Mouse (Mus musculus): ENCODE results near the gene Sh3bgrl2. TPM values are rescaled to one million over a fixed set of nuclear protein-coding genes. Genes with fewer than 3 reads are reported as not detected.

The Sh3bgrl2 gene
- polyA plus RNA-seq, 1 experiment, result 3.4 TPM

DNA sequence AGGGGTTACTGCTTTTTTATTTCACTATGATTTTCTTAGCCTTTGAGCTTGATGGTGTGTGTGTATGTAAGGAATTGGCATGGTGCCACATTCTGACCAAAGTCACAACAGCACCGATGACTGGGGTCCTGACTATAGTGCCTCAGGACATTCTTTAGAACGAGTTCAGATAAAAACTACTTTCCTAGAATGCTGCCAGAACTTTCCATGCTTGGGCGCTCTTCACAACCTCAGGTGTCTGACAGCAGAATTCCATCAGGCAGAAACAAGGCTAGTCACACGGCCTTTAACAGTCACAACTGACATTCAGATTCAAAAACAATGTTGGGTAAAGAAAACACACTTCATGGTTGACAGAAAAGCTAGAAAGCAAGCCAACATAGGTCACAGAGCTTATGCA lies 95.0 kb downstream of the Sh3bgrl2 start:
- H3K36me3 ChIP-seq (ENCODE audit: control insufficient read depth, insufficient read depth), result no peaks in the 10 kb centered on the region
- no peaks in the 10 kb centered on the region for H3K27me3 ChIP-seq (ENCODE audit: control insufficient read depth, insufficient read depth, insufficient read length)
- no peak for TF ChIP-seq CTCF (IDR thresholded peaks at IDR 0.05; ENCODE audit: control insufficient read depth, insufficient read depth, insufficient read length)
- no peaks in the 10 kb centered on the region for H3K79me2 ChIP-seq (ENCODE audit: control insufficient read depth, insufficient read depth)
- H3K4me3 ChIP-seq (ENCODE audit: insufficient read depth, poor library complexity, severe bottlenecking), result no peak overlapping the region
- H3K79me3 ChIP-seq (ENCODE audit: low read depth), result no peaks in the 10 kb centered on the region
- H3ac ChIP-seq (ENCODE audit: control insufficient read depth, insufficient read length, low read depth), result no peak overlapping the region

DNA sequence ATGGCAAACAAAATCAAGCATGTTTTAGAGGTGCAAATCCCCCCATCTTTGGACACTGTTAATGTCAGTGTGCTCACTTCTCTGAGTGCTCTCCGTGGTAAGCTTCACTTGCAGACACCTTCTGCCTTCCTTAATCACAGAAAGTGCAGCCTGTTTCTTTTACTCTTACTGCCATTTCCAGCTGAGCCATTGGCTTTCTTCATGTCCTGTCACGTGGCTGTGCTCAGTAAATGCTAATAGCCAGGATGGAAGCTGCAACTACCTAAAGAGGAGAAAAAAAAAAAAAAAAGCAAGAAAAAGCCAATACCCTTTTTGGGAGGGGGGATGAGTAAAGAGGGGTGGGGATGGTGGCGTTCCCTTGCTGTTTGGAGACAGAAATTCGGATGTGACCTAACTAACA lies 95.7 kb downstream of the Sh3bgrl2 start:
- Histone ChIP-seq H3K79me2 (ENCODE audit: control insufficient read depth, insufficient read depth) (no peaks in the 10 kb centered on the region), H3K27me3 (ENCODE audit: control insufficient read depth, insufficient read depth, insufficient read length) (no peaks in the 10 kb centered on the region), H3ac (ENCODE audit: control insufficient read depth, insufficient read length, low read depth) (no peak overlapping the region), H3K4me3 (ENCODE audit: insufficient read depth, poor library complexity, severe bottlenecking) (no peak overlapping the region), H3K79me3 (ENCODE audit: low read depth) (no peaks in the 10 kb centered on the region), H3K36me3 (ENCODE audit: control insufficient read depth, insufficient read depth) (no peaks in the 10 kb centered on the region)
- TF ChIP-seq CEBPB (IDR thresholded peaks at IDR 0.05; ENCODE audit: low read depth), result no peak
- TF ChIP-seq USF1 (IDR thresholded peaks at IDR 0.05; ENCODE audit: low read depth), result peak; percentile 10
- no peak for TF ChIP-seq FOSL1 (IDR thresholded peaks at IDR 0.05; ENCODE audit: insufficient read depth, low read length, poor library complexity, severe bottlenecking)
- TF ChIP-seq MYOD1 (IDR thresholded peaks at IDR 0.05; ENCODE audit: control insufficient read depth, insufficient read length, low read depth), result no peak
- no peak for TF ChIP-seq MYOG (IDR thresholded peaks at IDR 0.05; ENCODE audit: control insufficient read depth, extremely low read depth, insufficient read length)
- no peak for TF ChIP-seq CTCF (IDR thresholded peaks at IDR 0.05; ENCODE audit: control insufficient read depth, insufficient read depth, insufficient read length)
- TF ChIP-seq MAX (IDR thresholded peaks at IDR 0.05), result no peak

DNA sequence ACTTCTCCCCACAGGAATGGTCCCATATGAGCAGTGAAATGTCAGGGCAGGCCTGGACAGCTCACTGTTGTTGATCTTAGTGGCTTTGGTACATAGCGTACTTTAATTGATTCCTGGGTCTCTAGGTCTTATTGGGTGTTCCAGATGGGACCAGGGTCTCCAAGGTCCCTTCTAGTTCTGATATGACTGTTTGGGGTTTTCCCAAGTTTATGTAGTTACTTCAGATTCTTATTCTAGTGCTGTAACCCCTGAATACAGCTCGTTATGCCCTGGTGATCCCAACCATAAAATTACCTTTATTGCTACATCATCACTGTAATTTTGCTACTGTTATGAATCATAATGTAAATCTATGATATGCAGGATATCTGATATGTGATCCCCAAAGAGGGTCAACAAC lies 98.1 kb downstream of the Sh3bgrl2 start:
- no peak overlapping the region for H3K4me3 ChIP-seq (ENCODE audit: insufficient read depth, poor library complexity, severe bottlenecking)
- no peaks in the 10 kb centered on the region for H3K79me3 ChIP-seq (ENCODE audit: low read depth)
- H3K36me3 ChIP-seq (ENCODE audit: control insufficient read depth, insufficient read depth), result no peaks in the 10 kb centered on the region
- no peak for TF ChIP-seq CEBPB (IDR thresholded peaks at IDR 0.05; ENCODE audit: low read depth)
- TF ChIP-seq MAX (IDR thresholded peaks at IDR 0.05), result no peak
- TF ChIP-seq CTCF (IDR thresholded peaks at IDR 0.05; ENCODE audit: control insufficient read depth, insufficient read depth, insufficient read length), result no peak
- no peak for TF ChIP-seq USF1 (IDR thresholded peaks at IDR 0.05; ENCODE audit: low read depth)
- TF ChIP-seq MYOG (IDR thresholded peaks at IDR 0.05; ENCODE audit: control insufficient read depth, extremely low read depth, insufficient read length), result no peak
- TF ChIP-seq FOSL1 (IDR thresholded peaks at IDR 0.05; ENCODE audit: insufficient read depth, low read length, poor library complexity, severe bottlenecking), result no peak
- TF ChIP-seq MYOD1 (IDR thresholded peaks at IDR 0.05; ENCODE audit: control insufficient read depth, insufficient read length, low read depth), result no peak
- no peak overlapping the region for H3ac ChIP-seq (ENCODE audit: control insufficient read depth, insufficient read length, low read depth)
- H3K27me3 ChIP-seq (ENCODE audit: control insufficient read depth, insufficient read depth, insufficient read length), result peaks cover 3% of the 10 kb centered on the region
- no peaks in the 10 kb centered on the region for H3K79me2 ChIP-seq (ENCODE audit: control insufficient read depth, insufficient read depth)

- no peak for TF ChIP-seq MYOD1 (IDR thresholded peaks at IDR 0.05; ENCODE audit: control insufficient read depth, insufficient read length, low read depth)
- TF ChIP-seq MYOG (IDR thresholded peaks at IDR 0.05; ENCODE audit: control insufficient read depth, extremely low read depth, insufficient read length), result no peak
- no peak for TF ChIP-seq MAX (IDR thresholded peaks at IDR 0.05)
- no peak for TF ChIP-seq CTCF (IDR thresholded peaks at IDR 0.05; ENCODE audit: control insufficient read depth, insufficient read depth, insufficient read length)
- TF ChIP-seq CEBPB (IDR thresholded peaks at IDR 0.05; ENCODE audit: low read depth), result no peak
- TF ChIP-seq USF1 (IDR thresholded peaks at IDR 0.05; ENCODE audit: low read depth), result no peak
- H3K4me3 ChIP-seq (ENCODE audit: insufficient read depth, poor library complexity, severe bottlenecking), result no peak overlapping the region
- H3K79me3 ChIP-seq (ENCODE audit: low read depth), result no peaks in the 10 kb centered on the region
- no peak overlapping the region for H3ac ChIP-seq (ENCODE audit: control insufficient read depth, insufficient read length, low read depth)
- no peaks in the 10 kb centered on the region for H3K36me3 ChIP-seq (ENCODE audit: control insufficient read depth, insufficient read depth)
- peaks cover 3% of the 10 kb centered on the region for H3K27me3 ChIP-seq (ENCODE audit: control insufficient read depth, insufficient read depth, insufficient read length)
- no peaks in the 10 kb centered on the region for H3K79me2 ChIP-seq (ENCODE audit: control insufficient read depth, insufficient read depth)
These were observed 98.6 kb downstream of the Sh3bgrl2 start for GRCm38 (mm10) chr9:83646691-83647090.

GRCm38 (mm10) chr9:83647919-83648705 lies 100.0 kb downstream of the Sh3bgrl2 start:
- Histone ChIP-seq H3K27me3 (ENCODE audit: control insufficient read depth, insufficient read depth, insufficient read length) (peaks cover 3% of the 10 kb centered on the region), H3K4me3 (ENCODE audit: insufficient read depth, poor library complexity, severe bottlenecking) (no peak overlapping the region), H3K79me2 (ENCODE audit: control insufficient read depth, insufficient read depth) (no peaks in the 10 kb centered on the region), H3K36me3 (ENCODE audit: control insufficient read depth, insufficient read depth) (no peaks in the 10 kb centered on the region), H3K79me3 (ENCODE audit: low read depth) (no peaks in the 10 kb centered on the region), H3ac (ENCODE audit: control insufficient read depth, insufficient read length, low read depth) (no peak overlapping the region)
- no peak for TF ChIP-seq CTCF (IDR thresholded peaks at IDR 0.05; ENCODE audit: control insufficient read depth, insufficient read depth, insufficient read length)
- TF ChIP-seq MAX (IDR thresholded peaks at IDR 0.05), result no peak
- no peak for TF ChIP-seq FOSL1 (IDR thresholded peaks at IDR 0.05; ENCODE audit: insufficient read depth, low read length, poor library complexity, severe bottlenecking)
- no peak for TF ChIP-seq MYOG (IDR thresholded peaks at IDR 0.05; ENCODE audit: control insufficient read depth, extremely low read depth, insufficient read length)
- TF ChIP-seq USF1 (IDR thresholded peaks at IDR 0.05; ENCODE audit: low read depth), result no peak
- no peak for TF ChIP-seq CEBPB (IDR thresholded peaks at IDR 0.05; ENCODE audit: low read depth)
- TF ChIP-seq MYOD1 (IDR thresholded peaks at IDR 0.05; ENCODE audit: control insufficient read depth, insufficient read length, low read depth), result no peak

GRCm38 (mm10) chr9:83648733-83649132 lies 100.6 kb downstream of the Sh3bgrl2 start:
- no peak for TF ChIP-seq MYOG (IDR thresholded peaks at IDR 0.05; ENCODE audit: control insufficient read depth, extremely low read depth, insufficient read length)
- no peak for TF ChIP-seq MAX (IDR thresholded peaks at IDR 0.05)
- no peak for TF ChIP-seq FOSL1 (IDR thresholded peaks at IDR 0.05; ENCODE audit: insufficient read depth, low read length, poor library complexity, severe bottlenecking)
- no peak for TF ChIP-seq CTCF (IDR thresholded peaks at IDR 0.05; ENCODE audit: control insufficient read depth, insufficient read depth, insufficient read length)
- TF ChIP-seq MYOD1 (IDR thresholded peaks at IDR 0.05; ENCODE audit: control insufficient read depth, insufficient read length, low read depth), result no peak
- TF ChIP-seq USF1 (IDR thresholded peaks at IDR 0.05; ENCODE audit: low read depth), result no peak
- TF ChIP-seq CEBPB (IDR thresholded peaks at IDR 0.05; ENCODE audit: low read depth), result no peak
- Histone ChIP-seq H3K79me3 (ENCODE audit: low read depth) (no peaks in the 10 kb centered on the region), H3K4me3 (ENCODE audit: insufficient read depth, poor library complexity, severe bottlenecking) (no peak overlapping the region), H3ac (ENCODE audit: control insufficient read depth, insufficient read length, low read depth) (no peak overlapping the region), H3K79me2 (ENCODE audit: control insufficient read depth, insufficient read depth) (no peaks in the 10 kb centered on the region), H3K36me3 (ENCODE audit: control insufficient read depth, insufficient read depth) (no peaks in the 10 kb centered on the region), H3K27me3 (ENCODE audit: control insufficient read depth, insufficient read depth, insufficient read length) (peaks cover 3% of the 10 kb centered on the region)
